Mouse (Mus musculus): ENCODE results near the gene Gm38394. TPM values are rescaled to one million over a fixed set of nuclear protein-coding genes. Genes with fewer than 3 reads are reported as not detected.
"Not testable (repeated sequence)": the region's sequence is repeated elsewhere in the genome, so short reads cannot be mapped to it uniquely, and the experiment has no call there.

Gene Gm38394
- polyA plus RNA-seq, 1 experiment from 2014 or later, result 3.5 TPM

GRCm38 (mm10) chr1:133667721-133668120, 6.6 kb upstream of the Gm38394 start:
- no peak overlapping the region for H3K4me2 ChIP-seq (ENCODE audit: low read length)
- ATAC-seq (replicated peaks; ENCODE audit: low FRiP score, low read depth) (no peak), DNase-seq (ENCODE audit: low spot score) (no peak)
- no peak overlapping the region for H3K4me3 ChIP-seq (replicated peaks; ENCODE audit: low read depth, low read length)
- WGBS, result 72% methylated on average over 7 of the region's 7 CpGs
- H3K9ac ChIP-seq (ENCODE audit: low read depth, low read length), result no peak overlapping the region
- no peak overlapping the region for H3K27ac ChIP-seq
- H3K36me3 ChIP-seq (ENCODE audit: insufficient read depth, low read length), result no peaks in the 10 kb centered on the region
- no peaks in the 10 kb centered on the region for H3K27me3 ChIP-seq (ENCODE audit: insufficient read depth, low read length)
- no peaks in the 10 kb centered on the region for H3K4me1 ChIP-seq (replicated peaks; ENCODE audit: insufficient read depth, low read length)
- H3K9me3 ChIP-seq (replicated peaks; ENCODE audit: low read length), result no peaks in the 10 kb centered on the region
- no peak for TF ChIP-seq CTCF (IDR thresholded peaks at IDR 0.05; ENCODE audit: low read depth)

GRCm38 (mm10) chr1:133665713-133666112, 4.6 kb upstream of the Gm38394 start:
- not testable (repeated sequence) for H3K9ac ChIP-seq (ENCODE audit: low read depth, low read length); H3K9me3 ChIP-seq (replicated peaks; ENCODE audit: low read length); H3K27me3 ChIP-seq (ENCODE audit: insufficient read depth, low read length); H3K4me2 ChIP-seq (ENCODE audit: low read length); ATAC-seq (replicated peaks; ENCODE audit: low FRiP score, low read depth); H3K4me1 ChIP-seq (replicated peaks; ENCODE audit: insufficient read depth, low read length); DNase-seq (ENCODE audit: low spot score); H3K36me3 ChIP-seq (ENCODE audit: insufficient read depth, low read length); H3K4me3 ChIP-seq (replicated peaks; ENCODE audit: low read depth, low read length); H3K27ac ChIP-seq
- 77% methylated on average over 6 of the region's 8 CpGs for WGBS

GRCm38 (mm10) chr1:133664203-133664970, 3.3 kb upstream of the Gm38394 start:
- no peak overlapping the region for H3K27ac ChIP-seq
- no peak overlapping the region for H3K4me2 ChIP-seq (ENCODE audit: low read length)
- H3K4me1 ChIP-seq (replicated peaks; ENCODE audit: insufficient read depth, low read length), result peaks cover 10% of the 10 kb centered on the region; the same call in 1 of the 2 replicates
- no peaks in the 10 kb centered on the region for H3K27me3 ChIP-seq (ENCODE audit: insufficient read depth, low read length)
- no peak for TF ChIP-seq CTCF (IDR thresholded peaks at IDR 0.05; ENCODE audit: low read depth)
- no peak overlapping the region for H3K4me3 ChIP-seq (replicated peaks; ENCODE audit: low read depth, low read length)
- no peaks in the 10 kb centered on the region for H3K36me3 ChIP-seq (ENCODE audit: insufficient read depth, low read length)
- no peaks in the 10 kb centered on the region for H3K9me3 ChIP-seq (replicated peaks; ENCODE audit: low read length)
- no peak overlapping the region for H3K9ac ChIP-seq (ENCODE audit: low read depth, low read length)
- no peak for ATAC-seq (replicated peaks; ENCODE audit: low FRiP score, low read depth)
- 77% methylated on average over 11 of the region's 11 CpGs for WGBS
- DNase-seq (ENCODE audit: low spot score), result no peak

GRCm38 (mm10) chr1:133663427-133663826, 2.3 kb upstream of the Gm38394 start:
- Histone ChIP-seq H3K4me3 (replicated peaks; ENCODE audit: low read depth, low read length) (no peak overlapping the region), H3K27me3 (ENCODE audit: insufficient read depth, low read length) (no peaks in the 10 kb centered on the region), H3K4me2 (ENCODE audit: low read length) (no peak overlapping the region), H3K36me3 (ENCODE audit: insufficient read depth, low read length) (0 out of 2 replicates have a peak, but pooled peaks cover 2% of the 10 kb centered on the region), H3K9me3 (replicated peaks; ENCODE audit: low read length) (no peaks in the 10 kb centered on the region), H3K9ac (ENCODE audit: low read depth, low read length) (no peak overlapping the region), H3K4me1 (replicated peaks; ENCODE audit: insufficient read depth, low read length) (peaks cover 14% of the 10 kb centered on the region; the same call in 1 of the 2 replicates), H3K27ac (no peak overlapping the region)
- DNase-seq (ENCODE audit: low spot score) (no peak), ATAC-seq (replicated peaks; ENCODE audit: low FRiP score, low read depth) (no peak)
- WGBS, result 66% methylated on average over 4 of the region's 4 CpGs
- TF ChIP-seq CTCF (IDR thresholded peaks at IDR 0.05; ENCODE audit: low read depth), result no peak

DNA sequence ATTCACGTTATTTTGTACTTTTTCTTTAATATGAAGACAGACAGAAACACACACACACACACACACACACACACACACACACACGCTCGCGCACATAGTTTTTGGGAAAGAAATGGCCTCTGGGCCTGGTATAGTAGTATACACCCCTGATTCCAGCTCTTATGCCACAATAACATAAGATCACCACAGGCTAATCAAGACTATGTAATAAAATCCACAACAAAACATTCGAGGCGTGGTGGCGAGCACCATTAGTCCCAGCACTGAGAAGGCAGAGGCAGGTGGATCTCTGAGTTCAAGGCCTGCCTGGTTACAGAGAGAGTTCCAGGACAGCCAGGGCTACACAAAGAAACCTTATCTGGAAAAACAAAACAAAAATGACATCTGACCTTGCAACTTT, 1.8 kb upstream of the Gm38394 start:
- H3K4me3 ChIP-seq (replicated peaks; ENCODE audit: low read depth, low read length), result no peak overlapping the region
- DNase-seq (ENCODE audit: low spot score) (no peak), ATAC-seq (replicated peaks; ENCODE audit: low FRiP score, low read depth) (no peak)
- no peak overlapping the region for H3K4me2 ChIP-seq (ENCODE audit: low read length)
- H3K27me3 ChIP-seq (ENCODE audit: insufficient read depth, low read length), result no peaks in the 10 kb centered on the region
- TF ChIP-seq CTCF (IDR thresholded peaks at IDR 0.05; ENCODE audit: low read depth), result no peak
- no peak overlapping the region for H3K9ac ChIP-seq (ENCODE audit: low read depth, low read length)
- no peaks in the 10 kb centered on the region for H3K9me3 ChIP-seq (replicated peaks; ENCODE audit: low read length)
- H3K36me3 ChIP-seq (ENCODE audit: insufficient read depth, low read length), result 0 out of 2 replicates have a peak, but pooled peaks cover 7% of the 10 kb centered on the region
- WGBS, result 96% methylated on average over 7 of the region's 7 CpGs
- no peak overlapping the region for H3K27ac ChIP-seq
- peaks cover 17% of the 10 kb centered on the region; the same call in 1 of the 2 replicates for H3K4me1 ChIP-seq (replicated peaks; ENCODE audit: insufficient read depth, low read length)

GRCm38 (mm10) chr1:133660466-133661202, 484 bp downstream of the Gm38394 start, which contains the start of gene Zbed6:
Gene Zbed6 (minus strand): TSS chr1:133660885.
- DNase-seq (ENCODE audit: low spot score) (peak; percentile 82), ATAC-seq (replicated peaks; ENCODE audit: low FRiP score, low read depth) (peak; percentile 77)
- Histone ChIP-seq H3K36me3 (ENCODE audit: insufficient read depth, low read length) (peaks cover 15% of the 10 kb centered on the region; the same call in 1 of the 2 replicates), H3K9me3 (replicated peaks; ENCODE audit: low read length) (no peaks in the 10 kb centered on the region), H3K4me2 (ENCODE audit: low read length) (peak within 1 kb of the TSS; percentile 85), H3K27ac (peak within 1 kb of the TSS; percentile 96), H3K9ac (ENCODE audit: low read depth, low read length) (peak within 1 kb of the TSS; percentile 95), H3K4me1 (replicated peaks; ENCODE audit: insufficient read depth, low read length) (peaks cover 32% of the 10 kb centered on the region; the same call in 1 of the 2 replicates), H3K27me3 (ENCODE audit: insufficient read depth, low read length) (no peaks in the 10 kb centered on the region), H3K4me3 (replicated peaks; ENCODE audit: low read depth, low read length) (peak within 1 kb of the TSS; percentile 80)
- no peak for TF ChIP-seq CTCF (IDR thresholded peaks at IDR 0.05; ENCODE audit: low read depth)
- 1% methylated on average over 39 of the region's 41 CpGs for WGBS
